Mouse (Mus musculus): ENCODE measurements around the gene Skint5. TPM values are rescaled to one million over a fixed set of nuclear protein-coding genes. Genes with fewer than 3 reads are reported as not detected.
"Not testable (repeated sequence)": the region's sequence is repeated elsewhere in the genome, so short reads cannot be mapped to it uniquely, and the experiment has no call there.

Gene Skint5
- polyA plus RNA-seq (2016; fragmentation: Nextera tagmentation; extraction: Ambion mirVana) = not detected in 2 replicates

DNA sequence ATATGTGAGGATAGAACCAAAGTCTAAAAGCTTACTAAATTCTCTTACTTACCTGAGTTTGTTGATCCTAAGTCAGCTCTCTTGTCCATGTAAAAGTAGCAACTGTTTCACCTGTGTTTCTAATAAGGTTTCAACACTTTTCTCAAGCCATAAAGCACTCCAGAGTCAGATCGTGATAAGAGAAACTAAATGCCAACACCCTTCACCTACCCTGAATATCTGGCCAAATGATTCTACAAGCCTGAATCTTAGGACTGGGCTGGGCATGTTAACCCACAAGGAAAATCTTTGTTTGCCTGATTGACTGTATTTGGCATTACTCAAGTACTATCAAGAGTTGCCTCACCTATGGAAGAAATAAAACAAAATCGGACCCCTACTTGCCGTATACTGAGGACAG is at the start of gene Skint5:
Gene Skint5 (minus strand): TSS at position 101 of the 400 bp plus-strand sequence.
- Histone ChIP-seq H3K4me2 (no peak within 1 kb of the TSS), H3K27me3 (replicated peaks) (no peaks in the 10 kb centered on the region), H3K9me3 (replicated peaks) (peaks cover 2% of the 10 kb centered on the region; the same call in 1 of the 2 replicates), H3K9ac (no peak within 1 kb of the TSS), H3K4me3 (no peak within 1 kb of the TSS), H3K4me1 (replicated peaks) (no peaks in the 10 kb centered on the region), H3K36me3 (no peaks in the 10 kb centered on the region), H3K27ac (ENCODE audit: poor library complexity, severe bottlenecking) (no peak within 1 kb of the TSS)
- ATAC-seq (ENCODE audit: insufficient number of reproducible peaks, low FRiP score) = no peak
- 85% methylated on average over 3 of the region's 3 CpGs for WGBS

DNA sequence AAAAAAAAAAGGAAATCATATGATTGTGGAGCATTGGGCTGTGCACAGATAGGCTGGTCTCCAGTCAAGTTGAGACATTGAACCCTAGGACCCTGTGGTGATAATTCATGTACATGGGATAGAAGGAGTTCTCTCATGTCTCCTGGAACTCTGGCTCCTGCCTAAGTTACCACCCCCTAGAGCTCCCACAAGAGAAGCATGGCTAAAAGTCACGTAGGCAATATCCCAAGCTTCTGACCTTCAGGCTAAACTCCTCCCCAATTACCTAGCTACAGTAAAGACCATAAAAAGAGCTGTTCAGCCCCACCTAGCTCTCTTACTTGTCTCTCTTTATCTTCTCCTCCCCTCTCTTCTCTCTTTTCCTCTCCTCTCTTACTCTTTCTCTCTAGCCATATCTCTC is 42.0 kb downstream of the Skint5 start:
- no peaks in the 10 kb centered on the region for H3K4me1 ChIP-seq (replicated peaks)
- no peak overlapping the region for H3K4me2 ChIP-seq
- no peak overlapping the region for H3K9ac ChIP-seq
- H3K27me3 ChIP-seq (replicated peaks) = no peaks in the 10 kb centered on the region
- no peak overlapping the region for H3K4me3 ChIP-seq
- no peaks in the 10 kb centered on the region for H3K36me3 ChIP-seq
- H3K27ac ChIP-seq (ENCODE audit: poor library complexity, severe bottlenecking) = no peak overlapping the region
- WGBS = 42% methylated on average over 1 of the region's 1 CpGs
- no peak for ATAC-seq (ENCODE audit: insufficient number of reproducible peaks, low FRiP score)
- peaks cover 15% of the 10 kb centered on the region; the same call in 1 of the 2 replicates for H3K9me3 ChIP-seq (replicated peaks)

DNA sequence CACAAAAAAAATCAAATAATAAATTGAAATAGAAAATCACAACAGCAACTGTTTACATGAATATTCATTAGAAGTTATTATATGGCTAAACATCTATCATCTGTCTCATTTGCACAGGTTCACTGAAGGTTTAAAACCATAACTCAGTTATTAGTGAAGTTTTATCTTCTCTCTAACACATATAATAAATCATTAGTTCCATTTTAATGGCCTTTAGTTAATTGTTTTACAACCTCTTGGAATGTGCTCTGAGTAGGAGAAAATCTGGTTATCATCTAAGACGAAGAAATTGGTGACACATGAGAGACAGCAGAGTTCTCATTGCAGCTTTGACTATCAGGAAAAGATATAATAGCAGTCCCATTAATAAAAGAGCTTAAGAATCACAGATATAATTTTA is 235.1 kb downstream of the Skint5 start:
- Histone ChIP-seq H3K36me3 (no peaks in the 10 kb centered on the region), H3K9me3 (replicated peaks) (no peaks in the 10 kb centered on the region), H3K4me1 (replicated peaks) (no peaks in the 10 kb centered on the region), H3K4me2 (no peak overlapping the region), H3K27ac (ENCODE audit: poor library complexity, severe bottlenecking) (no peak overlapping the region), H3K9ac (no peak overlapping the region), H3K27me3 (replicated peaks) (no peaks in the 10 kb centered on the region), H3K4me3 (no peak overlapping the region)
- WGBS = 67% methylated on average over 1 of the region's 1 CpGs
- ATAC-seq (ENCODE audit: insufficient number of reproducible peaks, low FRiP score) = no peak

DNA sequence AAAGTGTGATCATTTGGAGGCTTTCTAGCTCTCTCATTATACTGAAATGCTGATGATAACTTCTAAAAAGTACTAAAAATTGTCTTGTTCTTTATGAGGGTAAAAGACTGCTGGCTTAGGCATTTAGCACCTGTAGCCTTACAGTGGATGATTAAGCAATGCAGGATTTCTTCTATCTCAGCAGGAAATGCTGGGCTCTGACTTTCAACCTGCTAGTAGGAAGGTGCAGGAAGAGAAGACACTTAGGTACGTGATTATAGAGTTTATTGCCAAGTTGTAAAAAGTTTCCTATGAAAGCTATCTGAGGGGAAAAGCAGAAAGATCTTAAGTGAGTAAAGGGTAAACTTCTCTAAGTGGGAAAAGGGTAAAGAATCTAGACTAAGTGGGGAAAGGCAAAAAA is 235.6 kb downstream of the Skint5 start:
- H3K9ac ChIP-seq = no peak overlapping the region
- H3K27me3 ChIP-seq (replicated peaks) = no peaks in the 10 kb centered on the region
- 53% methylated on average over 1 of the region's 1 CpGs for whole genome bisulfite sequencing
- no peak overlapping the region for H3K4me2 ChIP-seq
- H3K9me3 ChIP-seq (replicated peaks) = no peaks in the 10 kb centered on the region
- H3K4me1 ChIP-seq (replicated peaks) = no peaks in the 10 kb centered on the region
- H3K4me3 ChIP-seq = no peak overlapping the region
- no peak for ATAC-seq (ENCODE audit: insufficient number of reproducible peaks, low FRiP score)
- H3K27ac ChIP-seq (ENCODE audit: poor library complexity, severe bottlenecking) = no peak overlapping the region
- H3K36me3 ChIP-seq = no peaks in the 10 kb centered on the region

DNA sequence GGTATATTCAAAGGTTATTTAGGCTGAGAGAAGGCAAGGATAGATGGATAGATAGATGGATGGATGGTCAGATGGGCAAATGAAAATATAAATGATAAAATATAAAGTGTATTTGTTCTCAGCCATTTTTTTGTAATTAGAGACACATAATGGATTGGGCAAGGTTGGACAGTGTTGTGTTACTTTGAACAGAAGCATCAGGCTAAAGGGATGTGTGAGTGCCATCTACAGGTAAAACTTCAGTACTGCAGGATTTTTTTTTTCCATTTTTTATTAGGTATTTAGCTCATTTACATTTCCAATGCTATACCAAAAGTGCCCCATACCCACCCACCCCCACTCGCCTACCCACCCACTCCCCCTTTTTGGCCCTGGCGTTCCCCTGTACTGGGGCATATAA is 551.1 kb downstream of the Skint5 start:
- not testable (repeated sequence) for H3K9ac ChIP-seq; ATAC-seq (ENCODE audit: insufficient number of reproducible peaks, low FRiP score); H3K36me3 ChIP-seq; H3K27ac ChIP-seq (ENCODE audit: poor library complexity, severe bottlenecking); H3K4me2 ChIP-seq; H3K4me1 ChIP-seq (replicated peaks); H3K4me3 ChIP-seq; H3K27me3 ChIP-seq (replicated peaks)
- WGBS = 54% methylated on average over 2 of the region's 2 CpGs
- H3K9me3 ChIP-seq (replicated peaks) = peaks cover 31% of the 10 kb centered on the region

Other genes with a start within 250 kb of the Skint5 start
- gene Skint11, start 163.9 kb upstream of the Skint5 start, polyA plus RNA-seq (2016; fragmentation: Nextera tagmentation; extraction: Ambion mirVana) = not detected in 2 replicates